Mouse (Mus musculus): ENCODE data around the gene I0C0044D17Rik.

The I0C0044D17Rik gene

DNA sequence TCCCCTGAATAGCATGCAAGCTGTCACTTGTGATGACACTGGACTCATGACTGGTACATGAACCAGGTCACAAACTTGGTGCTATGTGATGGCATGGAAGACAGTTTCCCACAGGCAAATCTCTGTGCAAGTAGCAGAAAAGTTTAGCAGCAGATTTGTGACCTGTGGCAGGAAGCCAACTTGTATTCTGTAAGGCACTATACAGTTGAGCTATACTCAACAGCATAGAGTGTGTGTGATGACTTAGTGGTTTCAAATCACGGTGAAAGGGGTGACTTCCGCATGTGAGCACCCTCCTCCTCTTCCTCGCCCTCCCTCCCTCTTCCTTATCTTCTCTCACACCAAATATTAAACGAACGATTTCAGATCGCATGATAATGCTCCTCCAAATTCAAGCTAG is 46.2 kb downstream of the I0C0044D17Rik start:
- DNase-seq (ENCODE audit: low read depth, low spot score): no peak

- no peak for DNase-seq (ENCODE audit: low read depth, low spot score)
These were observed 46.8 kb downstream of the I0C0044D17Rik start for GRCm38 (mm10) chr4:98776721-98777427.

GRCm38 (mm10) chr4:98773785-98774184 is 49.9 kb downstream of the I0C0044D17Rik start:
- DNase-seq (ENCODE audit: low read depth, low spot score): no peak

Measured in CD4-positive, CD25-positive, alpha-beta regulatory T cell, adult 2 months (primary cell).